Mouse (Mus musculus): ENCODE data around the gene Nup107. TPM values are rescaled to one million over a fixed set of nuclear protein-coding genes. Genes with fewer than 3 reads are reported as not detected.
"Not testable (repeated sequence)": the region's sequence is repeated elsewhere in the genome, so short reads cannot be mapped to it uniquely, and the experiment has no call there.

The Nup107 gene
- polyA plus RNA-seq, 1 experiment from 2014 or later = 87.6 TPM

- Histone ChIP-seq H3K4me2 (ENCODE audit: low read depth) (no peak overlapping the region), H3K9me3 (ENCODE audit: control insufficient read depth, low read length) (no peaks in the 10 kb centered on the region), H3K4me3 (ENCODE audit: low read depth, low read length) (no peak overlapping the region), H3K27ac (ENCODE audit: low read depth, low read length) (no peak overlapping the region), H3K4me1 (ENCODE audit: control insufficient read depth, insufficient read depth, low read length) (peaks cover 9% of the 10 kb centered on the region; the same call in 1 of the 2 replicates), H3K36me3 (ENCODE audit: control insufficient read depth, insufficient read depth, low read length) (peaks cover 21% of the 10 kb centered on the region), H3K27me3 (ENCODE audit: control insufficient read depth, insufficient read depth, low read length) (no peaks in the 10 kb centered on the region), H3K9ac (ENCODE audit: low read length) (no peak overlapping the region)
- no peak for ATAC-seq (ENCODE audit: insufficient read depth, low FRiP score, low TSS enrichment)
- WGBS = 98% methylated on average over 6 of the region's 6 CpGs
- DNase-seq (ENCODE audit: low spot score) = no peak
Observed at GRCm38 (mm10) chr10:117704964-117705335, 87.6 kb downstream of the Nup107 start.

DNA sequence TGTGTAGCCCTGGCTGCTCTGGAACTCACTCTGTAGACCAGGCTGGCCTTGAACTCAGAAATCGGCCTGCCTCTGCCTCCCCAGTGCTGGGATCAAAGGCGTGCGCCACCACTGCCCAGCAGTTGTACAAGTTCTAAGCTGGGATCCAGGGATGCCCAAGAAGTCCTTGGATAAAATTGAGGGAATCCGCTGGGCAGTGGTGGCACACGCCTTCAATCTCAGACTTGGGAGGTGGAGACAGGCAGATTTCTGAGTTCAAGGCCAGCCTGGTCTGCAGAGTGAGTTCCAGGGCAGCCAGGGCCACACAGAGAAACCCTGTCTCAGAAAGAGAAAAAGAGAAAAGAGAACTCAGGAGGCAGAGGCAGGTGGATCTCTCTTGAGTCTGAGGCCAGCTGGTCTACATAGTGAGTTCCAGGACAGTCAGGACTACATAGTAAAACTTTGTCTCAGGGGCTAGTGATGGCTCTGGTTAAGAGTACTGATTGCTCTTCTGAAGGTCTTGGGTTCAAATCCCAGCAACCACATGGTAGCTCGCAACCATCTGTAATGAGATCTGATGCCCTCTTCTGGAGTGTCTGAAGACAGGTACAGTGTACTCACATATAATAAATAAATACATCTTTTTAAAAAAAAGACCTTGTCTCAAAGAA is 88.1 kb downstream of the Nup107 start:
- not testable (repeated sequence) for H3K4me1 ChIP-seq (ENCODE audit: control insufficient read depth, insufficient read depth, low read length); H3K4me3 ChIP-seq (ENCODE audit: low read depth, low read length); H3K27me3 ChIP-seq (ENCODE audit: control insufficient read depth, insufficient read depth, low read length); H3K9ac ChIP-seq (ENCODE audit: low read length); ATAC-seq (ENCODE audit: insufficient read depth, low FRiP score, low TSS enrichment); H3K9me3 ChIP-seq (ENCODE audit: control insufficient read depth, low read length); H3K27ac ChIP-seq (ENCODE audit: low read depth, low read length); H3K4me2 ChIP-seq (ENCODE audit: low read depth); DNase-seq (ENCODE audit: low spot score)
- WGBS = 97% methylated on average over 6 of the region's 6 CpGs
- H3K36me3 ChIP-seq (ENCODE audit: control insufficient read depth, insufficient read depth, low read length) = peaks cover 24% of the 10 kb centered on the region

DNA sequence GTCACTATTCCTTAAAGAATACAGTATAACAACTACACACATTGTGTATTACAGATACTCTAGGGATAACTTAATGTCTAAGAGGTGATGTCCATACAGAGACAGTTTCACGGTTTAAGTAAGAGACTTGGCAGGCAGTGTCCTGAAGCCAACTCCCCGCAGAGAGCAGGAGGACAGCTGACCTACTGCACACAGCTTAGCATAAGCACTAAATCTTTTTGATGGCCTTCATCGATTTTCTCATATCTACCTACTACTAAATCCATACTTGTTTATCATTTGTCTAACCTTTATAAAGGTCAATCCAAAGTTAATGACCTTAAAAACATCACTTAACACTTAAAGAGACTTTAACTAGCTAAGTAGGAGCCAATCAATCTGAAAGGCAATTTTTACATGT is 89.0 kb downstream of the Nup107 start:
- no peak overlapping the region for H3K4me3 ChIP-seq (ENCODE audit: low read depth, low read length)
- ATAC-seq (ENCODE audit: insufficient read depth, low FRiP score, low TSS enrichment) (no peak), DNase-seq (ENCODE audit: low spot score) (no peak)
- H3K36me3 ChIP-seq (ENCODE audit: control insufficient read depth, insufficient read depth, low read length) = peaks cover 24% of the 10 kb centered on the region
- no peak overlapping the region for H3K9ac ChIP-seq (ENCODE audit: low read length)
- H3K9me3 ChIP-seq (ENCODE audit: control insufficient read depth, low read length) = no peaks in the 10 kb centered on the region
- no peak overlapping the region for H3K27ac ChIP-seq (ENCODE audit: low read depth, low read length)
- no peaks in the 10 kb centered on the region for H3K27me3 ChIP-seq (ENCODE audit: control insufficient read depth, insufficient read depth, low read length)
- H3K4me2 ChIP-seq (ENCODE audit: low read depth) = no peak overlapping the region
- peaks cover 3% of the 10 kb centered on the region; the same call in 1 of the 2 replicates for H3K4me1 ChIP-seq (ENCODE audit: control insufficient read depth, insufficient read depth, low read length)
- 94% methylated on average over 3 of the region's 3 CpGs for WGBS

DNA sequence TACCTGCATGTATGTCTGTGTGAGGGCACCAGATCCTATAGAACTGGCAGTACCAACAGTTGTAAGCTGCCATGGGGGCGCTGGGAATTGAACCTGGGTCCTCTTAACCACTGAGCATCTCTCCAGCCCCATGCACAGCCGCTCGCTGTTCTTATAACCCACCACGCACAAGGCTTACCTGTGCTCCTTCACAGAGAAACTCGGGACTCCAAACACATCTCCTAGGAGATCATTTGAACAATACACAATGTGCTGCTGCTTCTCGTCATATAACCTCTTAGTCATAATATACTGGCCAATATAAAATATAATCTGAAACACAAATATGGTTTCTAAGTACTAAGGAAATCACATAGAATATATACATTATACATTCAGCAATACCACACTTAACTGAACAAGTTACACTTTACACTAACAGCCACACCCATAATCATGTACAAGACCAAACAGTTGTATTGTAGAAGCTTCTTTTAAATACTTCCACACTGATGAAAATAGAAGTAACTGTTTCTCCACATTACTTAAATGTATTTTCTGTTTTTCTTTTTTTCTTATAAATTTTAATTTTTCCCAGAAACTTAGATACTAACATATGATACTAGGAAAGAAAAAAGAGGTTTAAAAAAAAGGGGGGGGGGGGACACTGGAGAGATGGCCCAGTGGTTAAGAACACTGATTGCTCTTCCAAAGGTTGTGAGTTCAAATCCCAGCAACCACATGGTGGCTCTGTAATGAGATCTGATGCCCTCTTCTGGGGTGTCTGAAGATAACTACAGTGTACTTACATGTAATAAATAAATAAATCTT is 90.3 kb downstream of the Nup107 start:
- Histone ChIP-seq H3K27ac (ENCODE audit: low read depth, low read length) (no peak overlapping the region), H3K36me3 (ENCODE audit: control insufficient read depth, insufficient read depth, low read length) (peaks cover 27% of the 10 kb centered on the region), H3K4me3 (ENCODE audit: low read depth, low read length) (no peak overlapping the region), H3K9me3 (ENCODE audit: control insufficient read depth, low read length) (no peaks in the 10 kb centered on the region), H3K27me3 (ENCODE audit: control insufficient read depth, insufficient read depth, low read length) (no peaks in the 10 kb centered on the region), H3K4me2 (ENCODE audit: low read depth) (no peak overlapping the region), H3K9ac (ENCODE audit: low read length) (no peak overlapping the region), H3K4me1 (ENCODE audit: control insufficient read depth, insufficient read depth, low read length) (peaks cover under 1% of the 10 kb centered on the region; the same call in 1 of the 2 replicates)
- WGBS = 94% methylated on average over 6 of the region's 6 CpGs
- no peak for ATAC-seq (ENCODE audit: insufficient read depth, low FRiP score, low TSS enrichment)
- DNase-seq (ENCODE audit: low spot score) = no peak

- Histone ChIP-seq H3K9me3 (ENCODE audit: control insufficient read depth, low read length) (no peaks in the 10 kb centered on the region), H3K36me3 (ENCODE audit: control insufficient read depth, insufficient read depth, low read length) (peaks cover 27% of the 10 kb centered on the region), H3K9ac (ENCODE audit: low read length) (no peak overlapping the region), H3K4me3 (ENCODE audit: low read depth, low read length) (no peak overlapping the region), H3K27me3 (ENCODE audit: control insufficient read depth, insufficient read depth, low read length) (no peaks in the 10 kb centered on the region), H3K4me1 (ENCODE audit: control insufficient read depth, insufficient read depth, low read length) (no peaks in the 10 kb centered on the region), H3K4me2 (ENCODE audit: low read depth) (no peak overlapping the region), H3K27ac (ENCODE audit: low read depth, low read length) (no peak overlapping the region)
- ATAC-seq (ENCODE audit: insufficient read depth, low FRiP score, low TSS enrichment) (no peak), DNase-seq (ENCODE audit: low spot score) (no peak)
- WGBS = 91% methylated on average over 6 of the region's 6 CpGs
Observed at GRCm38 (mm10) chr10:117701034-117701829, 91.3 kb downstream of the Nup107 start.

Other genes starting within 250 kb of the Nup107 start
- gene Cpm, start 163.2 kb downstream of the Nup107 start, polyA plus RNA-seq (2014; fragmentation: Nextera tagmentation; extraction: Ambion mirVana) = 18.4 and 21.1 TPM in 2 replicates
- gene Mdm2, start 81.9 kb downstream of the Nup107 start, polyA plus RNA-seq (2014; fragmentation: Nextera tagmentation; extraction: Ambion mirVana) = 63.2 and 63.5 TPM in 2 replicates
- 20.3 and 21.2 TPM in 2 replicates for gene Slc35e3, start 46.3 kb downstream of the Nup107 start, polyA plus RNA-seq (2014; fragmentation: Nextera tagmentation; extraction: Ambion mirVana)
- gene Rap1b, start 53.3 kb upstream of the Nup107 start, polyA plus RNA-seq (2014; fragmentation: Nextera tagmentation; extraction: Ambion mirVana) = 175 and 183 TPM in 2 replicates